Mouse (Mus musculus): ENCODE measurements around the gene Itih1.
A peak's percentile ranks its signal among the peaks of the same experiment; 100 is the strongest.

Itih1 gene

GRCm38 (mm10) chr14:30943038-30943437 lies at the start of gene Itih1:
TSS of gene Itih1 (minus strand) at chr14:30943289.
- DNase-seq = no peak

- no peak for DNase-seq
Measured at GRCm38 (mm10) chr14:30976222-30976621, 33.1 kb upstream of the Itih1 start.

GRCm38 (mm10) chr14:30974204-30974603 lies 31.1 kb upstream of the Itih1 start:
- peak; percentile 7 for DNase-seq

- DNase-seq = no peak
Measured at GRCm38 (mm10) chr14:30960366-30960765, 17.3 kb upstream of the Itih1 start.

GRCm38 (mm10) chr14:30959031-30959430 lies 15.9 kb upstream of the Itih1 start:
- no peak for DNase-seq

GRCm38 (mm10) chr14:30958517-30958916 lies 15.4 kb upstream of the Itih1 start:
- DNase-seq = no peak

GRCm38 (mm10) chr14:30951154-30951825 lies 8.2 kb upstream of the Itih1 start, which contains the start of gene Nek4:
TSS of gene Nek4 (plus strand) at chr14:30951377.
- peak; percentile 97 for DNase-seq

GRCm38 (mm10) chr14:30949986-30950385 lies 6.9 kb upstream of the Itih1 start:
- DNase-seq = no peak

- DNase-seq = no peak
Measured at GRCm38 (mm10) chr14:30944745-30945144, 1.7 kb upstream of the Itih1 start.

GRCm38 (mm10) chr14:30943860-30944674 lies 978 bp upstream of the Itih1 start:
- peak; percentile 53 for DNase-seq

- DNase-seq = no peak
Measured at GRCm38 (mm10) chr14:30942254-30942653, 835 bp downstream of the Itih1 start.

GRCm38 (mm10) chr14:30933351-30933750 lies 9.7 kb downstream of the Itih1 start:
- no peak for DNase-seq

GRCm38 (mm10) chr14:30930386-30930785 lies 12.7 kb downstream of the Itih1 start:
- DNase-seq = no peak

GRCm38 (mm10) chr14:30925492-30925891 lies 17.6 kb downstream of the Itih1 start:
- DNase-seq = no peak

GRCm38 (mm10) chr14:30923375-30924105 lies 19.5 kb downstream of the Itih1 start, which contains the start of gene Itih3:
TSS of gene Itih3 (minus strand) at chr14:30923760.
- DNase-seq = no peak

- DNase-seq = no peak
Measured at GRCm38 (mm10) chr14:30922053-30922670, 20.9 kb downstream of the Itih1 start.

GRCm38 (mm10) chr14:30916516-30916915 lies 26.6 kb downstream of the Itih1 start:
- DNase-seq = no peak

- DNase-seq = no peak
Measured at GRCm38 (mm10) chr14:30913404-30913803, 29.7 kb downstream of the Itih1 start.

GRCm38 (mm10) chr14:30912641-30913040 lies 30.4 kb downstream of the Itih1 start:
- DNase-seq = no peak

- no peak for DNase-seq
Measured at GRCm38 (mm10) chr14:30911141-30911540, 31.9 kb downstream of the Itih1 start.

- DNase-seq = no peak
Measured at GRCm38 (mm10) chr14:30907814-30908265, 35.2 kb downstream of the Itih1 start.

GRCm38 (mm10) chr14:30906001-30906400 lies 37.1 kb downstream of the Itih1 start:
- no peak for DNase-seq

GRCm38 (mm10) chr14:30904307-30904706 lies 38.8 kb downstream of the Itih1 start:
- DNase-seq = no peak

All from embryo, embryonic 11 days (tissue).